Mouse (Mus musculus) layer of hippocampus, adult 8-10 months (tissue): ENCODE measurements around the gene BC049762. TPM values are rescaled to one million over a fixed set of nuclear protein-coding genes. Genes with fewer than 3 reads are reported as not detected.

Experiments used
- DNase-seq, 2 experiments: peaks; one replicate each; pipeline ENCODE4 v3.0.0; 2022; ENCODE audit warnings: low spot score in 2 of 2
- total RNA-seq, 4 experiments: library from RNA; stranded (reverse); gene quantifications; 2 replicates each; pipeline ENCODE4 v1.2.4; 2022

BC049762 gene
- under 1 TPM in 1 of 4 experiments, not detected in 3; 0.87 TPM for total RNA-seq

- DNase-seq = peak; percentile 98
Measured at GRCm38 (mm10) chr11:51262342-51263285, at the start of gene BC049762. BC049762 (minus strand) TSS chr11:51263046.

GRCm38 (mm10) chr11:51311846-51312245, 49.0 kb upstream of the BC049762 start:
- no peak for DNase-seq

- DNase-seq = no peak
Measured at GRCm38 (mm10) chr11:51308306-51308705, 45.5 kb upstream of the BC049762 start.

GRCm38 (mm10) chr11:51303981-51304553, 41.2 kb upstream of the BC049762 start:
- DNase-seq = no peak

GRCm38 (mm10) chr11:51302396-51302795, 39.5 kb upstream of the BC049762 start:
- no peak for DNase-seq

GRCm38 (mm10) chr11:51298691-51299090, 35.8 kb upstream of the BC049762 start:
- no peak for DNase-seq

- no peak for DNase-seq
Measured at GRCm38 (mm10) chr11:51295742-51296141, 32.9 kb upstream of the BC049762 start.

- DNase-seq = no peak
Measured at GRCm38 (mm10) chr11:51293956-51294530, 31.2 kb upstream of the BC049762 start.

GRCm38 (mm10) chr11:51290066-51290955, 27.5 kb upstream of the BC049762 start:
- DNase-seq = no peak

- DNase-seq = peak; percentile 28 to 46
Measured at GRCm38 (mm10) chr11:51289564-51290041, 26.8 kb upstream of the BC049762 start, which contains the start of gene Col23a1. Col23a1 (plus strand) TSS chr11:51289920.

GRCm38 (mm10) chr11:51274418-51274817, 11.6 kb upstream of the BC049762 start:
- DNase-seq = no peak

GRCm38 (mm10) chr11:51265326-51265725, 2.5 kb upstream of the BC049762 start:
- no peak for DNase-seq

- no peak for DNase-seq
Measured at GRCm38 (mm10) chr11:51264352-51264751, 1.5 kb upstream of the BC049762 start.

- DNase-seq = peak; percentile 29 to 47
Measured at GRCm38 (mm10) chr11:51263286-51263831, 513 bp upstream of the BC049762 start.

- DNase-seq = no peak
Measured at GRCm38 (mm10) chr11:51261680-51262219, 1.1 kb downstream of the BC049762 start, which contains the start of gene Clk4. Clk4 (plus strand) TSS chr11:51261730.

- DNase-seq = no peak
Measured at GRCm38 (mm10) chr11:51257006-51257405, 5.8 kb downstream of the BC049762 start.

- no peak for DNase-seq
Measured at GRCm38 (mm10) chr11:51242897-51243296, 19.9 kb downstream of the BC049762 start.

- DNase-seq = no peak
Measured at GRCm38 (mm10) chr11:51234626-51235025, 28.2 kb downstream of the BC049762 start.

GRCm38 (mm10) chr11:51227104-51227503, 35.7 kb downstream of the BC049762 start:
- DNase-seq = peak; percentile 19 to 63

- DNase-seq = no peak
Measured at GRCm38 (mm10) chr11:51220308-51220707, 42.5 kb downstream of the BC049762 start, which contains the start of gene Gm12569. Gm12569 (plus strand) TSS chr11:51220473.
